Mouse (Mus musculus): ENCODE data around the gene Pom121l2. TPM values are rescaled to one million over a fixed set of nuclear protein-coding genes. Genes with fewer than 3 reads are reported as not detected.

Gene Pom121l2
- polyA plus RNA-seq, 1 experiment from 2014 or later, result not detected

- no peaks in the 10 kb centered on the region for H3K9me3 ChIP-seq (replicated peaks)
- H3K36me3 ChIP-seq, result peaks cover 9% of the 10 kb centered on the region
- H3K4me1 ChIP-seq, result peaks cover 17% of the 10 kb centered on the region
- H3K4me2 ChIP-seq, result peak within 1 kb of the TSS; percentile 71
- ATAC-seq (ENCODE audit: low FRiP score), result peak; percentile 94
- peak within 1 kb of the TSS; percentile 81 for H3K4me3 ChIP-seq (replicated peaks)
- under 1% methylated on average over 50 of the region's 50 CpGs for WGBS
- no peaks in the 10 kb centered on the region for H3K27me3 ChIP-seq (replicated peaks)
- H3K27ac ChIP-seq (replicated peaks), result peak within 1 kb of the TSS; percentile 77
- peak within 1 kb of the TSS; percentile 67 for H3K9ac ChIP-seq (replicated peaks)
Measured at GRCm38 (mm10) chr13:21944926-21945740, 35.9 kb upstream of the Pom121l2 start, which contains the start of gene Zfp184. Gene Zfp184, plus strand, starts transcription at chr13:21945094.

- Histone ChIP-seq H3K27me3 (replicated peaks) (no peaks in the 10 kb centered on the region), H3K27ac (replicated peaks) (no peak overlapping the region), H3K36me3 (peaks cover 4% of the 10 kb centered on the region), H3K4me1 (no peaks in the 10 kb centered on the region), H3K4me3 (replicated peaks) (no peak overlapping the region), H3K4me2 (no peak overlapping the region), H3K9ac (replicated peaks) (no peak overlapping the region), H3K9me3 (replicated peaks) (no peaks in the 10 kb centered on the region; the same call in 1 of the 2 replicates)
- 37% methylated on average over 1 of the region's 1 CpGs for WGBS
- ATAC-seq (ENCODE audit: low FRiP score), result no peak
Measured at GRCm38 (mm10) chr13:21969269-21969668, 11.7 kb upstream of the Pom121l2 start.

DNA sequence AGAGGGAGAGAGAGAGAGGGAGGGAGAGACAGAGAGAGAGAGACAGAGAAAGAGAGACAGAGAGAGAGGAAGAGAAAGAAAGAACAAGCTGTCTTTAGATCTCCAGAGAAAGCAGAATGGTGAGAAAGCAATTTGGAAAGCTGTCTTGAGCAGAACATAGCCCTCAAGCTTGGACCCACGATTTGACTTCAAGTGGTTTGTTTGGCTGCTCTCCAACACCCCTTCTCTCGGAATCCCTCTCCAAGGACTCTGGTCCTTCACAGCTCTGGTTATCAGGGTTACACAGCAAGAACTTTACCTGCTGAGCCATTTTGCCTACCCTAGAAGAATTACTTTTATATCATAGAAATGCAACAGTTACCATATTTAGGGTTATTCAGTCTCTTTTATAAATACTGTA, 11.2 kb upstream of the Pom121l2 start:
- no peak overlapping the region for H3K9ac ChIP-seq (replicated peaks)
- H3K27ac ChIP-seq (replicated peaks), result no peak overlapping the region
- H3K4me1 ChIP-seq, result no peaks in the 10 kb centered on the region
- 64% methylated on average over 2 of the region's 2 CpGs for WGBS
- H3K9me3 ChIP-seq (replicated peaks), result no peaks in the 10 kb centered on the region; the same call in 1 of the 2 replicates
- no peak overlapping the region for H3K4me3 ChIP-seq (replicated peaks)
- no peaks in the 10 kb centered on the region for H3K36me3 ChIP-seq
- H3K27me3 ChIP-seq (replicated peaks), result no peaks in the 10 kb centered on the region
- ATAC-seq (ENCODE audit: low FRiP score), result no peak
- H3K4me2 ChIP-seq, result no peak overlapping the region

- Histone ChIP-seq H3K4me3 (replicated peaks) (no peak overlapping the region), H3K36me3 (no peaks in the 10 kb centered on the region), H3K9ac (replicated peaks) (no peak overlapping the region), H3K27me3 (replicated peaks) (no peaks in the 10 kb centered on the region), H3K4me2 (no peak overlapping the region), H3K27ac (replicated peaks) (no peak overlapping the region), H3K9me3 (replicated peaks) (no peaks in the 10 kb centered on the region; the same call in 1 of the 2 replicates), H3K4me1 (no peaks in the 10 kb centered on the region)
- no peak for ATAC-seq (ENCODE audit: low FRiP score)
- 35% methylated on average over 3 of the region's 3 CpGs for whole genome bisulfite sequencing
Measured at GRCm38 (mm10) chr13:21971641-21972040, 9.4 kb upstream of the Pom121l2 start.

DNA sequence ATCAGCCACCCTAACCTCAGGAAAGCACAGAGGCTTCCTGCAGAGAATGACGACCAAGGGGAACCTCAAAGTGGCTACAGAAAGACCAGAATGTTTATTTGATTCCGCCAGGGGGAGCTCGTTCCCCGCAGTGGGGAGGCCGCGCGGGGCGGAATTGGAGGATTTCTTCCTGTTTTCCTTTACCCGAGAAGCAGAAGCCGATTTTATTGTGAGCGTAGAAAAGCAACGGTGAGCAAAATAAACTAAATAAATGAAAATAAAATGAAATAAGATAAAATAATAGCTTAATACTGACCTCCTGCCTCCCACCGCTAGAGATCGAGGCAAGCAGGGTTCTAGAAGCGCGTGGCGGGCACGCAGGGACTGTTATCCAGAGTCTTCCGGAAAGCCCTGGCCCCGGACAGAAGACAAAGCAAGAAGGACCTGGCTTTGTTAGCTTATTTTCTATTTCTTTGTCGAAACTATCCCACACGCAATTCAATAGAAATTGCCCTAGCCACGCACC, 6.7 kb upstream of the Pom121l2 start:
- Histone ChIP-seq H3K27me3 (replicated peaks) (peaks cover 5% of the 10 kb centered on the region), H3K4me1 (no peaks in the 10 kb centered on the region), H3K4me3 (replicated peaks) (peak overlapping the region; percentile 68), H3K27ac (replicated peaks) (peak overlapping the region; percentile 90), H3K36me3 (no peaks in the 10 kb centered on the region), H3K9me3 (replicated peaks) (no peaks in the 10 kb centered on the region), H3K9ac (replicated peaks) (peak overlapping the region; percentile 65), H3K4me2 (peak overlapping the region; percentile 50)
- ATAC-seq (ENCODE audit: low FRiP score), result peak; percentile 92
- WGBS, result under 1% methylated on average over 23 of the region's 23 CpGs

- 4% methylated on average over 20 of the region's 20 CpGs for WGBS
- ATAC-seq (ENCODE audit: low FRiP score), result peak; percentile 97
- Histone ChIP-seq H3K27me3 (replicated peaks) (peaks cover 12% of the 10 kb centered on the region), H3K9me3 (replicated peaks) (no peaks in the 10 kb centered on the region), H3K27ac (replicated peaks) (peak overlapping the region; percentile 90), H3K36me3 (no peaks in the 10 kb centered on the region), H3K4me3 (replicated peaks) (peak overlapping the region; percentile 68), H3K4me2 (peak overlapping the region; percentile 50), H3K9ac (replicated peaks) (peak overlapping the region; percentile 65), H3K4me1 (no peaks in the 10 kb centered on the region)
Measured at GRCm38 (mm10) chr13:21974726-21975473, 6.1 kb upstream of the Pom121l2 start.

GRCm38 (mm10) chr13:21981803-21982193, 804 bp downstream of the Pom121l2 start:
- peak; percentile 35; the same call in 1 of the 2 replicates for ATAC-seq (ENCODE audit: low FRiP score)
- peak overlapping the region; percentile 97 for H3K4me2 ChIP-seq
- peaks cover 75% of the 10 kb centered on the region for H3K27me3 ChIP-seq (replicated peaks)
- peak overlapping the region; percentile 54 for H3K4me3 ChIP-seq (replicated peaks)
- H3K27ac ChIP-seq (replicated peaks), result no peak overlapping the region
- H3K4me1 ChIP-seq, result peaks cover 13% of the 10 kb centered on the region
- 5% methylated on average over 17 of the region's 17 CpGs for WGBS
- no peaks in the 10 kb centered on the region for H3K9me3 ChIP-seq (replicated peaks)
- H3K36me3 ChIP-seq, result no peaks in the 10 kb centered on the region
- H3K9ac ChIP-seq (replicated peaks), result peak overlapping the region; percentile 62

DNA sequence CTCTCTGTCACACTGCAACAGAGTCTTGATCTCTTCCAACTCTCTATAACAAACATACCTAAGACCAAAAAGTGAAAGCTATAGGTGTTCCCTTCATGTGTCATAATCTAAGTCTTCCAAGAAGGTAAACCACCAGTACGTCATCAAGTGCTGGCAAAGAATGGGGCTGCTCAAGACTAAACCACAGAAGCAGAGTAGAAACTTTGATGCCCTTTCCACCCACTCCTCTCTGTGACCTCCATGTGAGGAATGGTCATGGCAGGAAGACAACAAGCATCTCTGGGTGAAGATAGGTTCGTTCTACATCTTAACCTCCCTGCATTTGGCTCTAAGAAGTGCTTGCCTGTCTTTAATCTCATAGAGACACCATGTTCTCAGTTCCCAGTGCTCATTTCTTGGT, 3.5 kb downstream of the Pom121l2 start:
- Histone ChIP-seq H3K9me3 (replicated peaks) (no peaks in the 10 kb centered on the region), H3K27ac (replicated peaks) (no peak overlapping the region), H3K9ac (replicated peaks) (no peak overlapping the region), H3K4me2 (no peak overlapping the region), H3K36me3 (no peaks in the 10 kb centered on the region), H3K4me1 (peaks cover 13% of the 10 kb centered on the region), H3K4me3 (replicated peaks) (no peak overlapping the region), H3K27me3 (replicated peaks) (peaks cover 78% of the 10 kb centered on the region)
- no peak for ATAC-seq (ENCODE audit: low FRiP score)
- WGBS, result 83% methylated on average over 2 of the region's 2 CpGs

DNA sequence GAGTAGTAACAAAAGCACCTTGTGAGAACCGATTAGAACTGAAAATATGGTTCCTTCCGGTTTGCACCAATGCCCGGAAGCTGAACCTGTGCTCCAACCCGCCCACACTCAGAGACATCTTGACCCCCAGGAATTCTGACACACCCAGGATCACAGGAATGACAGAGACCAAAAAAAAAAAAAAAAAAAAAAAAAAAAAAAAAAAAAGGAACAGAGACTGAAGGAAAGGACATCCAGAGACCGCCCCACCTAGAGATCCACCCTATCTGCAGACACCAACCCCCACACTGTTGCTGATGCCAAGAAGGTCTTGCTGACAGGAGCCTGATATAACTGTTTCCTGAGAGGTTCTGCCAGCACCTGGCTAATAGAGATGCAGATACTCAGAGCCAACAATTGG, 11.6 kb downstream of the Pom121l2 start:
- Histone ChIP-seq H3K27me3 (replicated peaks) (peaks cover 61% of the 10 kb centered on the region), H3K27ac (replicated peaks) (no peak overlapping the region), H3K4me3 (replicated peaks) (no peak overlapping the region), H3K9ac (replicated peaks) (no peak overlapping the region), H3K9me3 (replicated peaks) (no peaks in the 10 kb centered on the region), H3K4me1 (peaks cover 14% of the 10 kb centered on the region), H3K36me3 (no peaks in the 10 kb centered on the region), H3K4me2 (no peak overlapping the region)
- 91% methylated on average over 5 of the region's 5 CpGs for WGBS
- ATAC-seq (ENCODE audit: low FRiP score), result no peak

- Histone ChIP-seq H3K4me2 (no peak overlapping the region), H3K36me3 (no peaks in the 10 kb centered on the region), H3K27ac (replicated peaks) (no peak overlapping the region), H3K27me3 (replicated peaks) (peaks cover 71% of the 10 kb centered on the region), H3K4me3 (replicated peaks) (no peak overlapping the region), H3K4me1 (peaks cover 14% of the 10 kb centered on the region), H3K9ac (replicated peaks) (no peak overlapping the region), H3K9me3 (replicated peaks) (no peaks in the 10 kb centered on the region)
- WGBS, result 2% methylated on average over 22 of the region's 22 CpGs
- ATAC-seq (ENCODE audit: low FRiP score), result no peak
Measured at GRCm38 (mm10) chr13:21993957-21994738, 13.2 kb downstream of the Pom121l2 start.

- Histone ChIP-seq H3K9me3 (replicated peaks) (no peaks in the 10 kb centered on the region), H3K36me3 (no peaks in the 10 kb centered on the region), H3K4me3 (replicated peaks) (peak overlapping the region; percentile 14; the same call in 1 of the 2 replicates), H3K4me1 (peaks cover 14% of the 10 kb centered on the region), H3K4me2 (peak overlapping the region; percentile 42), H3K9ac (replicated peaks) (no peak overlapping the region), H3K27ac (replicated peaks) (no peak overlapping the region), H3K27me3 (replicated peaks) (peaks cover 76% of the 10 kb centered on the region)
- no peak for ATAC-seq (ENCODE audit: low FRiP score)
- WGBS, result 7% methylated on average over 8 of the region's 8 CpGs
Measured at GRCm38 (mm10) chr13:21994896-21995295, 13.9 kb downstream of the Pom121l2 start.
